Mouse (Mus musculus) CH12F3 (cell line): ENCODE results near the gene Pyroxd1.
"Not testable (repeated sequence)": the region's sequence is repeated elsewhere in the genome, so short reads cannot be mapped to it uniquely, and the experiment has no call there.

ENCODE experiments used
- in situ Hi-C: fragments of 300-500 bp; cut with MboI; formaldehyde crosslinking; loops from 2 replicates; pipeline ENCODE4 v1.14.3; 2020; ENCODE audit warnings: low sequenced_read_pairs

The Pyroxd1 gene

GRCm38 (mm10) chr6:142345440-142346038 lies at the start of gene Pyroxd1:
TSS of gene Pyroxd1 (plus strand) at chr6:142345654.
- in situ Hi-C loops: no loop called here

DNA sequence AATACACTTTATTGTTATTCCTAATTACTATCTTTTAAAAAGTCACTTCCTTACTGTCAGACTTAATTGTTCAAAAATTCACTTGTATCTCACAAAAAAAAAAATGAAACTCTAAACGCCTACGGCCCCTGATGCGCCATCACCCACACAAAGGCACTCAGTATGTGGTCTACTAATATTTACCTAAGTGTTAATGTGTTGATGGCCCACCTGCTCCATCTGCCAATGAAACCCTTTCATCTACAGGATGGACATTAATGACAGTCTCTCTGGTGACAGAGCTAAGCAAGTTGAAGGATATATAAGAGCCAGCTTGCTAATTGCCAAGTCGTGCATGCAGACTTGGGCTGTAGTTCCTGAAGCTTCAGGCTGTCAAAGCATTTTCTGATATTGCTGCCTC lies 47.4 kb upstream of the Pyroxd1 start, which contains the start of gene Iapp:
Gene Iapp (plus strand): TSS at position 326 of the 400 bp plus-strand sequence.
- in situ Hi-C loops: no loop called here

DNA sequence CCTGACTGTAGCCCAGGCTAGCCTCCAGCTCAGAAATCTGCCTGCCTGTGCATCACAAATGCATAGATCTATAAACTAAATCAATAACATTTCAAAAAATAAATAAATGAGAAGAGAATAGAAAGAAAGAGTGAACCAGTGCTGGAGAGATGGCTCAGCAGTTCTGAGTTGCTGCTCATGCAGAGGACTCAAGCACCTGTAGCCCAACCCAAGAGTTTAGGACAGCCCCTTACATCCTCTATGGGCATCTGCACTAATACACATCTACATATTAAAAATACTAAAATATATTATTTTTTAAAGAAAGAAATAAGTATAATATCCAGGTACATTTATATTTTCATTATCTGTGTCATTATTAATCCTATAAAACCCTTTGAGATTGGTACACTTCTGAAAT lies 40.4 kb upstream of the Pyroxd1 start:
- in situ Hi-C loops: no loop called here

DNA sequence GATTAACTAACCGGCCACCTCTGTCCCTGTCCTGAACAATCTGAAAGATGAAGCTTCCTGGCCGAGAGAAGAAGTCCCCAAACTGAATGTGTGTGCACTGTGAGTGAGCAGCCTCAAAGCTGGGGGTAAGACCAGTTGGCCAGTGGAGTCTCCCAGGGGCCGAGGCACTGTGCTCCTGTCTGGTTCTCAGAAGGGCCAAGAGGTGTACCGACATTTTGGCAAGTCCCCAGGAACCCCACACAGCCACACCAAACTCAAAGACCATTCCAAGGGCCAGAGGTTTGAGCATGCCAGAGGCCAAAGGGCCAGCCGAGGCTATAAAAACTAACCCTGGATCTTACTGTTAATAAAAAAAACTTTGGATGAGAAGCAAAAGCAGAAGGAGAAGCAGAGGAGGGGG lies 31.2 kb upstream of the Pyroxd1 start:
- in situ Hi-C loops: no loop called here

- in situ Hi-C loops: no loop called here
Observed at GRCm38 (mm10) chr6:142317106-142317505, 28.3 kb upstream of the Pyroxd1 start.

- in situ Hi-C loops: no loop called here
Observed at GRCm38 (mm10) chr6:142322881-142323280, 22.6 kb upstream of the Pyroxd1 start, which contains the start of gene Slco1a5. TSS of gene Slco1a5 (minus strand) at chr6:142322981.

GRCm38 (mm10) chr6:142326598-142326997 lies 18.9 kb upstream of the Pyroxd1 start:
- in situ Hi-C loops: no loop called here

DNA sequence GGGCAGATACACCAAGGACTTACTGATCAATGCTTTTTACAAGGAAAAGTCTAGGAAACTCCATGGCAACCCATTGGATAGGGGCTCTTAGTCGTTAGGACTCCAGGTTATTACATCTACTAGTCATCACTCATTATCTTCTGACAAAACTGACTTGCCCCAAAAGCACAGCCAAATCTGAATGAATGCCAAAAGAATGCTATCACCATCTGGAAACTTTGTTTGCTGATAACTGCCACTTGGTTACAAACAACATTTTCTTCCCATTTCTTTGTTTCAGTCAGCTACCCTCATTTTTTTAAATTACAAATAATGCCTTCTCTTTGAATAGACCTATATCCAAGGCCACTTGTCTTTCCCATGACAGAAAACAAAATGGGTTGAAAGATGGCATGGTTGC lies 16.3 kb upstream of the Pyroxd1 start:
- in situ Hi-C loops: no loop called here

DNA sequence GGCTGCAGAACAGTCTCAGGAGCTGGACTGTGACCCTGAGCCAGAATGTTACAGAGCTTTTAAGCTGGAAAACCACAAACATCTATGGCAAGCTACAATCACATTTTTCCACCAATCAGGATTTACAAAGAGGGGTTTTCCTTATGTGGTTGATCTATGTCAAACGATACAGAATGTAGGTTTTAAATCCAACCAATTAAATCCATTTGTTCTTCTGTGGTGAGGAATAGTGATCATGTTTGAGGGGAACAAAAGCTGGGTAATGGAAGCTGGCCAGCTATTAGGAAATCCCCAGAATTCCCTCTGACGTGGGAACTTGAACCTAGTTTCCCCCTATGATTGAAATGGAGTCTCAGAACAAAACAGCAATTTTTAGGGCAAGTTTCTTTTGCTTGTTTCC lies 6.5 kb upstream of the Pyroxd1 start:
- in situ Hi-C loops: no loop called here

DNA sequence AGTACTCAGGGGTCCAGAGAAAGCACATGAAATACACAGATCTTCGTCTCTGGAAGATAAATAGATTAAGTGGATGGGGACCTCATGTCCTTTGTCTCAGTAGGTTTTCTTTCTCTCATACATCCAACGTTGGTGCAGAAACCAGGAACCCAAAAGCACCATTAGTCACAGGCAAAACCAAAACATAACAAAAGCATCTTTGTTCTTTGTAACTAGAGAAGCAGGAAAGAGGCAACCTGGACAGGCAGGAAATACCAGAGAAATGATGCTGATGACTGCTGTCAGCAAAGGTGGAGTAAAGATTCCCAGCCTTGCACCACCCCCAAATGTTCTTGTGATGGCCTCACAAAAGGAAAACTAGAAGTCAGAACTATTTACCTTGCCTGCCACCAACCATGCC lies 5.9 kb upstream of the Pyroxd1 start:
- in situ Hi-C loops: no loop called here

DNA sequence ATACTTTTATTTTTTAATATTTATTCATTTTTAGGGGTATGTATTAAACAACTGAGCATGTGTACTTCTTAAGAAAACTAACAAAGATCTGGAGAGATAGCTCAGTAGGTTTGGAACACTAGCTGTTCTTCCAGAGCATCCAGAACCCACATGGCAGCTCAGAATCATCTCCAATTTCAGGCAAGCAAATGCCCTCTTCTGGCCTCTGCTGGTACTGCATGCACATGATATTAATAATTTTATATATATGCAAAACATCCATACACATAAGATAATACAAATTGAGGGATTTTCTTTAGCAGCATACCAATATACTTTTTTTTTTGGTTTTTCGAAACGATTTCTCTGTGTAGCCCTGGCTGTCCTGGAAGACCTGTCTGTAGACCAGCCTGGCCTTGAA lies 1.9 kb upstream of the Pyroxd1 start:
- in situ Hi-C loops: no loop called here

- in situ Hi-C loops: no loop called here
Observed at GRCm38 (mm10) chr6:142346181-142347110, 992 bp downstream of the Pyroxd1 start.

DNA sequence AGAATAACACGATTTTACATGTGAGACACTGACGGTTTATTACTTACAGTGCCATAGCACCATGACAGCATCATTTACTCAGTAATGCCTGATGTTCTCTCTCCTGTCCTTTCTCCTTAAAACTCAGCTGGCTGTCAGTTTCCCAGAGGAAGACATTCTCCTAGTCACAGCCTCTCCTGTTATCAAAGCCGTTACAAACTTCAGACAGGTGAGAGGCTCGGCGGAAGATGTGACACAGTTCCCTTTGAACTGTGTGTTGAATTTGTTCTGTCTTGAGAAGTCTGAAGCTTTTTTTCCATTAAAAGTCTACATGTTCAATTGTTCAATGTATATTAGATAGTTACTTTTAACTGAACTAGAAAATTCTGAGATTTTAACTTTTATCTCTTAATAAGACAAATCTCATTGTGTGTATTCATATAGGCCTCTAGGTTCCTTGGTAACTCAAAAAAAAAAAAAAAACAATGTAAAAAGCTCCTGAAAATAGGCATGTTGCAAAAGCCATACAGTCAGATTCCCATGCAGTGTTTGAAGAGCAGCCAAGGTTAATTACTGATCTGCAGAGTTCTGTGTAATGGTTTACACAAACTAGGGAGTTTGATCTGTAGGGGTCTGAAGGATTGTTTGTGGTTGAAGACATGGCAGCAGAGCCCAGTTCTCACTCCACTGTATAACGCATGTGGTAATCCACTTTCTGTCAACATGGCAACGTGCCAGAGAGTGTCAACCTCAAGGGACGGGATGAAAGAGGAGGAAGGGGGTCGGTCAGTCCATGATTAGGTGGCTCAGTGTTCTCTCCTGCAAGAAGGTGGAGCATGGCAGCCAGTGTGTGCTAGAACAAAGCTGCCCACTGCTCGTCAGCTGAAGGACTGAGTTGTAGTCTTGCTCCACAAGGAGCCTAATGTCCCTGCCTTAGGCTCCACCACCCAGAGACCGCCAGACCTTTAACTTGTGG lies 2.3 kb downstream of the Pyroxd1 start:
- in situ Hi-C loops: no loop called here

GRCm38 (mm10) chr6:142352099-142352498 lies 6.6 kb downstream of the Pyroxd1 start:
- in situ Hi-C loops: not testable (repeated sequence)

- in situ Hi-C loops: no loop called here
Observed at GRCm38 (mm10) chr6:142357106-142357505, 11.7 kb downstream of the Pyroxd1 start.

DNA sequence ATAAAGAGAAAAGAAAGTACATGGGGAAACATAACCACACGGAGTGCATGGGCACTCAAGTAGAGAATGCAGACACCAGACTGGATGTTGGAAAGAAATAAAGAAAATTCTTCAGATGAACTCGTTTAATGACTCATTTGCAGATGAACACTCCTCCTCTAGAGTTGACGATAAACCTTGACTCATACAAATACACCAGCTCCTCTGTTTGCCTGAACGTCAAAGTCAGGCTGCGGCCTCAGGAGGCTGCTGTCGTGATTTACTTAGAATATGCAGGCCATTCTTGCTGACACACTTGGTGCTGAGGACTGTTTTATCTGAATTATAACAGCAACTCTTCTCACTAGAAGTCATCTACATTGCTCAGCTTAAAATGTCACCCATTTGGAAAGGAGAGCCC lies 16.6 kb downstream of the Pyroxd1 start:
- in situ Hi-C loops: no loop called here

- in situ Hi-C loops: no loop called here
Observed at GRCm38 (mm10) chr6:142363019-142363576, 17.6 kb downstream of the Pyroxd1 start.

- in situ Hi-C loops: no loop called here
Observed at GRCm38 (mm10) chr6:142365742-142366472, 20.5 kb downstream of the Pyroxd1 start.

DNA sequence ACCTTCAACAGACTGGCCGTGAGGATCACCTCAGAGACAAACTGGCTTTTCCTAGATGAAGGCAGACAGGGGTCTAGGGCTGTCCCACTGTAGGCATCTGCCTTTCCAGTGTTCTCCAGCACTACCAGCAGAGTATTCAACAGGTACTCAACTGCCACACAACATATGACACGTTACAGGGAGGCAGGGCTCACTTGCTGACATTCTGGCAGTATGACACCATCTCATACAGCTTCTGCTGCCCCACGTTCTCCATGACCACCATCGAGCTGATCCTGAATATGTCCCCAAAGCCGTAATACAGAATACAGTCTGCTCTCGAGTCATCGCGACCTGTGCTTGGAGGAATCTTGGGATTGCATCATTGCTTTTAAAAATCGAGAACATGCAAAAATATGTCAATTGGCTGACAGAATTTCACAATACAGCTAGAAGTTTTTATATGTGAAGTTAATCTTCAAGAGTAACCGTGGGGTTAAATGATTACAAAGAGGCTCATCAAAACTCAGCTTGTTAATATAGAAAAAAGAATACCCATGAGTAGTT lies 21.1 kb downstream of the Pyroxd1 start:
- in situ Hi-C loops: no loop called here

DNA sequence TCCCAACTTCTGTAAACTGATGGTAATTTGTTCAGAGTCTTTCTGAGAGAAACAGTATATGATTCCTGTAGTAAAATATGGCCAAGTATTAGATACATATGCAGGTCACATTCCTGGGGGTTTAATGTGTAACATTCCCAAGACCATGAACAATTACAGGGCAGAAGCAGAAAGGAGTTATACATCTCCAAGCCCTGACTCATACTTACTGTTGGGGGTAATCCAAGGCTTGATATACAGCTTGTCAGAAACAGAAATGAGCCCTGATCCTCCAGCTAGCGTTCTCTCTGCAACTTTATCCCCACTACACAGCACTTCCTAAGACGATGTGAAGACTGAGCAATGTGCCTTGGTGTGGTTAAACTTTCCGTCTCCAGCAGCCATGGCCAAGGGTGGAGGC lies 22.1 kb downstream of the Pyroxd1 start:
- in situ Hi-C loops: no loop called here
